Mouse (Mus musculus) left cerebral cortex, postnatal 25 days (tissue): ENCODE measurements at regions not wholly inside any gene's neighbourhood (a gene's known extent, or its start where the extent isn't known, plus 50 kb on each side); places are given as distances from the start of the nearest gene placed in this dataset.

Experiments used
- DNase-seq, 2 experiments: peaks; one replicate each; pipeline ENCODE4 v3.0.0; 2022; ENCODE audit warnings: low spot score in 2 of 2, mixed read lengths in 1 of 2
- intact Hi-C: fragments of 180-260 bp; cut with DNase I; formaldehyde crosslinking; loops from one replicate; pipeline ENCODE4 v1.15.1; 2025

DNA sequence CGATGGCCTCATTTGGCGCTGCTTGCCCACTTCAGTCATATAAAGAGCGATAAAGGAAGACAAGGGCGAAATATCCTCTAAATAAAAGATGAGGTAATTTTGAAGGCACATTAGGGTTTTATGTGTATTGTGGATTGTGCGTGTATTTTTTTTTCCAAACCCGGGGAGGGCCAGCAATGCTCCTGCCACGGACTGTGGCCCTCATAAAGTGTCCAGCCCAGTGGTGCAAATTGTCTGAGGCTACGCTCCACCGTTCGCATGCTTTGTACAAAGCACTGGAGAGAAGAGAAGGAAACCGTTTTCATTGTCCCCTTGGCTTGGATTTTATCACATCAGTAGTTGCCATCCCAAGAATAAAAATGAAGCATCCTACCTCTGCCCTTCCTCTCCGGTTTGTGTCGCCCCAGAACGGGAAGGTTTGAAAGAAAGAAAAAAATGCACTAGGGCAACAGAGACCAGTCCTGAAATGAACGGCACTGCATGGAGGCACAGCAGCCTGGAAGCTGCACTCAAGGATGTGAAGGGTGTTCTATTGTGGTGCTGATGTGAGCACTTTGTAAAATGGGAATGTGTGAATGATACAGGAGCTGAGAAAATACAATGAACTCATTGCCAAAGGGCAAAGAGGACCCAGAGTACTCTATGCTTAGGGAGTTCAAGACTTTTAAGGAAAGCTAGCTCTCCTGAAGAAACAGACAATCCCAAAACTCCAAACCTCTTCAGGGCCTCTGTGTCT lies 1004.7 kb upstream of the A1bg start:
- intact Hi-C loops: no loop called here
- DNase-seq: no peak

- DNase-seq: no peak
- intact Hi-C loops: no loop called here
Measured at GRCm38 (mm10) chr15:61920041-61920440, 997.2 kb upstream of the A1bg start.

- DNase-seq: no peak
- intact Hi-C loops: no loop called here
Measured at GRCm38 (mm10) chr15:61913546-61914160, 990.8 kb upstream of the A1bg start.

GRCm38 (mm10) chr15:61905165-61905845 lies 982.5 kb upstream of the A1bg start:
- intact Hi-C loops: no loop called here
- no peak for DNase-seq

DNA sequence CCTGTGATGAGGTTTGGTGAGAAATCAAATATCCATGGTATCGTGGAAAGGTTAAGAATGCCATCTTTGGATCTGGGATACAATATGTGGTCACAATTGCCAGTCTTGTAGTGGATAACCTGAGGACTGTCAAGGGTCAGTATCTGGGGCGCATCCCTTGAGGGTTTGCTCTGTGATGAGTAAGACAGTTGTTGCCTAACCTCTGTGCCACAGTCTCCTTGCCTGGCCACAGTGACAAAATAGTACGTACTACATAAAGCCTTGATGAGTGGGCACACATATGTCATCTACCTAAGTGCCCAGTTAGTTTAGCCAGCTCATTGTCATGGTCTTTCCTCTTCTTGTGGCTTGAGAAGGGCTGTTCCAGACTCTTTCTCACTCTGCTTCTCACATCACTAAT lies 977.0 kb upstream of the A1bg start:
- intact Hi-C loops: no loop called here
- DNase-seq: no peak

- intact Hi-C loops: no loop called here
Measured at GRCm38 (mm10) chr15:61897566-61897965, 974.8 kb upstream of the A1bg start.

DNA sequence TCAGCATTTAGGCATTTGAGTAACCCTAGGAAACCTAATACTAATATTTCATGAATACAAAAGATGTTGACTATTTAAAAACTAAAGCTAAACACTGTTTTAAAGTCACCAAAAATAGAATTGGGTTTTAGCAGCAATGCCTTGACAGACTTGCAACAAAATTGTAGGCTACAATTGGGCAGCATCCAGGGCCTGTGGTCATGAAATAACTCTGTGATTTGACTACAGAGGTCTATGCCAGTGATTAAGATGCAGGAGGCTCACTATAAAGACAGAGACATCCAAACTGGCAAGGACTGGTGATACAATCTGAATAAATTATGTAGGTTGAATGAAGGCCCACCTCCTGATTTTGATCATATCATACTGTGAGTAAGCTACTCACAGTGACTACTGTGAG lies 967.5 kb upstream of the A1bg start:
- intact Hi-C loops: no loop called here
- no peak for DNase-seq

More at GRCm38 (mm10) chr15:61897566-61897965, 974.8 kb upstream of the A1bg start:
- DNase-seq: no peak

- DNase-seq: peak in 1 of 2 experiments; percentile 11
- intact Hi-C loops: no loop called here
Measured at GRCm38 (mm10) chr15:61888569-61889326, 965.9 kb upstream of the A1bg start.

GRCm38 (mm10) chr15:61879408-61879807 lies 956.6 kb upstream of the A1bg start:
- DNase-seq: no peak
- intact Hi-C loops: no loop called here

- no peak for DNase-seq
- intact Hi-C loops: no loop called here
Measured at GRCm38 (mm10) chr15:61873047-61873446, 950.2 kb upstream of the A1bg start.

DNA sequence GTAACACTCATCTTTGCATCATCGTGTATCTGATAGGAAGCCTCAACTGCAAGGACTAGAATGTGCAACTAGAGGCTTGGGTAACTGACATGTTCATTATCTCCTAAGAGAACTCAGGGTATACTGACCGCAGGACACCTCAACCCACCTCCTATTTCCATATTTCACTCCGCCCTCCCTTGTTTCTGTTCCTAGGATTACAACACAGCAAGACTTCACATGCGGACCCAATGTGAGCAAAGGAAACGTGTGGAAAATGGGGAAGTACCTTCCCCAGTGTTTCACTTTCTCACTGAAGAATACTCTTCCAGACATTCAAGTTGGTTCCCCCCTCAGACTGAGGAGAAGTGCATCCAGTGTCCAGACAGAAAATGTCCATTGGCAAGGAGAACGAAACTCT lies 937.9 kb upstream of the A1bg start:
- intact Hi-C loops: no loop called here
- no peak for DNase-seq

DNA sequence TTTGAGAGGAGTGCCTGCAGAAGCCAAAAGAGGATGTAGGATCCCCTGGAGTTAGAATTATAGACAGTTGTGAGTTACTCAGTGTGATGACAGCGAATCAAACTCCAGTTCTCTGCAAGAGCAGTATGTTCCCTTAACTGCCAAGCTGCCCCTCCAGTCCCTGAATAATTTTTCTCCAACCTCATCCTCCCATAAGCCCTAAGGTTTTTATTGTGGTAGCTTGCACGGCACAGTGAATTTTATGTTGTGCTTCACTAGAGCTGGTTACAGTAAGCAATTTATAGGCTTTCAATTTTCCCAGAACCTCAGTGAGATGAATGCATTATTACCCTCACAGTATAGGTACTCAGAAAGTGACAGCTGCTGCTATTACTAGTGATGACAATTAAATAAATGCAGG lies 933.1 kb upstream of the A1bg start:
- intact Hi-C loops: no loop called here

GRCm38 (mm10) chr15:61812671-61813070 lies 889.9 kb upstream of the A1bg start:
- no peak for DNase-seq
- intact Hi-C loops: no loop called here

More for the DNA sequence above, 933.1 kb upstream of the A1bg start:
- DNase-seq: no peak

DNA sequence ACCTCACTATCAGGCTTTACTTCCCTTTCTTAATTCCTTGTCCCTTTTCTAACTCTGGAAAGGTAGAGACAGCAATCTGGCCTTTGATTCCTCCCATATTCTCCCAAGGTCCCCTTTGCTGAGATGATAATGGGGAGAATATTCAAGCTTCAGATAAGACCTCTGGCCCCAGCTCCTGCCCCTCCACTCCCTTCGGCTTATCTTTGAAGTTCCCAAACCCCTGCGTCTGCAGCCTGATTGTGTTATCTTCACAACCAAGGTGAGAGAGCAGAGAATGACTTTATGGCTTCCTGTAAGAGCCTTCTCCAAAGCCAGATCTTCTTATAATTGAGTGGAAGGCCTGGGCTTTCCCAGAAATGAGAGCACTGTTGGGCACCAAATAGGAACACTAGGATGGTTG lies 882.6 kb upstream of the A1bg start:
- intact Hi-C loops: loop anchor here (10.0 kb wide), 1 partner anchor 1251 kb away; no protein-coding TSS in a partner anchor
- DNase-seq: no peak

GRCm38 (mm10) chr15:61800155-61800554 lies 877.3 kb upstream of the A1bg start:
- intact Hi-C loops: loop anchor here (10.0 kb wide), 1 partner anchor 1245 kb away; no protein-coding TSS in a partner anchor
- no peak for DNase-seq

GRCm38 (mm10) chr15:61797827-61798226 lies 875.0 kb upstream of the A1bg start:
- no peak for DNase-seq
- intact Hi-C loops: no loop called here

DNA sequence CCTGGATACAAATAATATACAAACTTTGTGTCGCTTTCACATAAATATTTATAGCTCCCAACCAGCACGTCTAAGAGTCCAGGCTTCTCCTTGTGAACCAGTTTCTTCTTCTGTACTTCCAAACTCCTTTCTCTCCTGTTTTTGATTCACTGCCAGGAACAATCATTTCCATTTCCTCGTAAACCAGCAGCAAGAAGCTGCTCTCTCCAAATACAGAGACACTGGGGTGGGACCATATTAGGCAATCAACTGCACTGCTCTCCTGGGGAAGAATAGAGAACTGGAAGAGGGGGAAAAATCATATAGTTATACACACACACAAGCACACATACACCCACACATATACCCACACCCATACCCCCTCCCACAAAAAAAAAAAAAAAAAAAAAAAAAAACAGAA lies 871.7 kb upstream of the A1bg start:
- DNase-seq: no peak
- intact Hi-C loops: no loop called here

DNA sequence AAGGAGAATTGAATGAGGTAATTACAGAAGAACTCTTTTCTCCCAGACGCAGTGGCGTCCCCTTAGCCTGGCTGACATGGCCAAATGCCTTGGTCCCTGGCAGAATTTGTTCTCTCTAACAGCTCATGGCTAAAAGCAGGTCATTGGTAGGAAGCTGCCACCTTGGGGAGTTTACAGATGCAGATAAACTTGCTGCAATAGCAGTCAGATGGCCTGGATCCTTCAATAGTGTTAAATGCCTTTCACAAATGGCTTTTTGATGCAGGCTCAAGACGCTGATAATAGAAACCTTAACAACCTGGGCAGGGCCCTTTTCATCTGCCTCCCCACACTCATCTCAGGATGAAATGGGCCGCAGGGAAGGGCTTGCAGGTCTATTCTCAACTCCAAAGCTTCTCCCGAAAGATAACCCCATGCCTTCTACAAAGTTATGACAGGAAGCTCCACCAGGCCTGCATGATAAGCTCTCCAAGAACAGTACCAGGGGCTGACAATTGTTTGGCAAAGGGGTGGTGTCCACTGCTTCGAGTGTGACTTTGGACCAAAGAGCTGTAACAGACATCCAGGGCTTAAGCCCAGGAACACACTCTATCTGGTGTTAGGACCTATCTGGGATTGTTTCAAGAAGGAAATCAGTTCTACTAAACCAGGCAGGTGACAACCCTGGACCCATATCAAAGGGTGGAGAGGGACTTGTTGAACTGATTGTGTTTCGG lies 867.2 kb upstream of the A1bg start:
- intact Hi-C loops: no loop called here
- DNase-seq: no peak

- DNase-seq: peak in 1 of 2 experiments; percentile 73
Measured at GRCm38 (mm10) chr15:61787046-61787445, 864.2 kb upstream of the A1bg start.

More at GRCm38 (mm10) chr15:61787046-61787445, 864.2 kb upstream of the A1bg start:
- intact Hi-C loops: no loop called here
